Mouse (Mus musculus) kidney, postnatal 10 days (tissue): ENCODE measurements around the gene Casp8.
"Not testable (repeated sequence)": the region's sequence is repeated elsewhere in the genome, so short reads cannot be mapped to it uniquely, and the experiment has no call there.

ENCODE experiments used
- DNase-seq: peaks from one replicate; pipeline ENCODE4 v3.0.0; 2021; ENCODE audit warnings: mixed read lengths

Casp8 gene

GRCm38 (mm10) chr1:58795291-58796058, at the start of gene Casp8:
Casp8 (plus strand) TSS chr1:58795374.
- peak; percentile 77 for DNase-seq

GRCm38 (mm10) chr1:58746880-58747279, 48.3 kb upstream of the Casp8 start:
- peak; percentile 60 for DNase-seq

GRCm38 (mm10) chr1:58759451-58759850, 35.7 kb upstream of the Casp8 start:
- no peak for DNase-seq

GRCm38 (mm10) chr1:58760581-58760980, 34.6 kb upstream of the Casp8 start:
- no peak for DNase-seq

GRCm38 (mm10) chr1:58761391-58762275, 33.5 kb upstream of the Casp8 start:
- peak; percentile 45 for DNase-seq

GRCm38 (mm10) chr1:58762576-58762975, 32.6 kb upstream of the Casp8 start:
- no peak for DNase-seq

GRCm38 (mm10) chr1:58766446-58766845, 28.7 kb upstream of the Casp8 start:
- not testable (repeated sequence) for DNase-seq

GRCm38 (mm10) chr1:58769136-58769535, 26.0 kb upstream of the Casp8 start:
- no peak for DNase-seq

GRCm38 (mm10) chr1:58769701-58770100, 25.5 kb upstream of the Casp8 start:
- no peak for DNase-seq

GRCm38 (mm10) chr1:58770111-58770720, 25.0 kb upstream of the Casp8 start:
- DNase-seq = peak; percentile 70

GRCm38 (mm10) chr1:58772084-58772483, 23.1 kb upstream of the Casp8 start:
- no peak for DNase-seq

GRCm38 (mm10) chr1:58773280-58773679, 21.9 kb upstream of the Casp8 start:
- DNase-seq = no peak

GRCm38 (mm10) chr1:58773905-58774304, 21.3 kb upstream of the Casp8 start:
- DNase-seq = peak; percentile 62

GRCm38 (mm10) chr1:58775361-58775760, 19.8 kb upstream of the Casp8 start:
- no peak for DNase-seq

GRCm38 (mm10) chr1:58777583-58777982, 17.6 kb upstream of the Casp8 start:
- no peak for DNase-seq

- DNase-seq = no peak
Observed at GRCm38 (mm10) chr1:58778226-58778625, 16.9 kb upstream of the Casp8 start.

GRCm38 (mm10) chr1:58786276-58786675, 8.9 kb upstream of the Casp8 start:
- DNase-seq = no peak

GRCm38 (mm10) chr1:58788410-58788809, 6.8 kb upstream of the Casp8 start:
- no peak for DNase-seq

GRCm38 (mm10) chr1:58794705-58795104, 469 bp upstream of the Casp8 start:
- DNase-seq = no peak

GRCm38 (mm10) chr1:58796059-58796363, 837 bp downstream of the Casp8 start:
- no peak for DNase-seq

GRCm38 (mm10) chr1:58796853-58797252, 1.7 kb downstream of the Casp8 start:
- no peak for DNase-seq

- no peak for DNase-seq
Observed at GRCm38 (mm10) chr1:58797370-58797769, 2.2 kb downstream of the Casp8 start.

GRCm38 (mm10) chr1:58798911-58799310, 3.7 kb downstream of the Casp8 start:
- no peak for DNase-seq

GRCm38 (mm10) chr1:58800644-58801043, 5.5 kb downstream of the Casp8 start:
- DNase-seq = not testable (repeated sequence)
